ENCODE assay signal across 20 mouse cellular contexts in the genomic region with DNA sequence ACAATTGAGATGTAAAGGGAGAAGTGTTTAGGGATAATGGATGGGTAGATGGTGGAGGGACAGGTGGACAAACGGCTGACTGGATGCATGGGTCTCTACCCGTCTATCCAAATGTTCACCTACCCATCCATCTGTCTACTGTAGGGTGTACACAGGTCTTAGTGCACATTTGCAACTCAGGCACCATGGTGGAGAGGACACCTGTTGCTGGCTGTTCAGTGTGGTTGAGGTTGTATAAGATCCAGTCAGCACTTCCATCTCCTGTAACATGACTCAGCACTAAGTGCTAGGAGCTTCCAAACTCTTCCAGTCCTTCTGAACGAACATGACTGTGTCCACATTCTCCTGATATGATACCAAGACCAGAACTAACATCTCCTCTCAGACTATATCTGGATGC.
"Had no signal": no experiment of that assay in that cellular context is flagged by ENCODE, and none has a peak within 500 bp of the region (broad histone marks: within the 10 kb centered on the region; RNA-seq: fewer than 3 reads in every experiment).

No protein-coding gene starts in this region.

- H3K27ac ChIP-seq: lung, embryonic 15.5 days; macrophage; midbrain, embryonic 13.5 days; midbrain, embryonic 15.5 days; neural tube, embryonic 13.5 days; neural tube, embryonic 15.5 days had no signal

- H3K9ac ChIP-seq: liver, postnatal 0 days; lung, embryonic 15.5 days; midbrain, embryonic 13.5 days; midbrain, embryonic 15.5 days; neural tube, embryonic 13.5 days; neural tube, embryonic 15.5 days had no signal

- H3K4me3 ChIP-seq: lung, embryonic 15.5 days; midbrain, embryonic 13.5 days; midbrain, embryonic 15.5 days; neural tube, embryonic 13.5 days; neural tube, embryonic 15.5 days had no signal

- ATAC-seq: lung, postnatal 0 days; midbrain, embryonic 13.5 days; midbrain, embryonic 15.5 days had no signal

- H3K4me2 ChIP-seq: lung, embryonic 15.5 days; midbrain, embryonic 11.5 days; midbrain, embryonic 13.5 days; midbrain, embryonic 15.5 days; neural tube, embryonic 13.5 days; neural tube, embryonic 15.5 days had no signal

- H3K27me3 ChIP-seq: lung, embryonic 15.5 days; midbrain, embryonic 13.5 days; midbrain, embryonic 15.5 days; neural tube, embryonic 13.5 days; neural tube, embryonic 15.5 days had no signal

- H3K9me3 ChIP-seq: lung, embryonic 15.5 days; midbrain, embryonic 13.5 days; midbrain, embryonic 15.5 days; neural tube, embryonic 13.5 days; neural tube, embryonic 15.5 days had no signal

- H3K36me3 ChIP-seq: lung, embryonic 15.5 days; midbrain, embryonic 13.5 days; midbrain, embryonic 15.5 days; neural tube, embryonic 13.5 days; neural tube, embryonic 15.5 days had no signal

- H3K4me1 ChIP-seq: midbrain, embryonic 13.5 days; midbrain, embryonic 15.5 days; neural tube, embryonic 13.5 days; neural tube, embryonic 15.5 days had no signal

- DNase-seq: liver, postnatal 0 days; lung, adult 2 months; lung, postnatal 14 days; lung, postnatal 36 days; retina, postnatal 1 day; right cerebral cortex, adult 18-20 months; right cerebral cortex, postnatal 25 days; right cerebral cortex, postnatal 4 days; spleen, adult 18-20 months; thymus, adult 18-20 months; thymus, postnatal 14 days; thymus, postnatal 36 days had no signal
